Mouse (Mus musculus): Measurements from ENCODE around the gene Slc25a25.
A peak's percentile ranks its signal among the peaks of the same experiment; 100 is the strongest.

Slc25a25 gene

DNA sequence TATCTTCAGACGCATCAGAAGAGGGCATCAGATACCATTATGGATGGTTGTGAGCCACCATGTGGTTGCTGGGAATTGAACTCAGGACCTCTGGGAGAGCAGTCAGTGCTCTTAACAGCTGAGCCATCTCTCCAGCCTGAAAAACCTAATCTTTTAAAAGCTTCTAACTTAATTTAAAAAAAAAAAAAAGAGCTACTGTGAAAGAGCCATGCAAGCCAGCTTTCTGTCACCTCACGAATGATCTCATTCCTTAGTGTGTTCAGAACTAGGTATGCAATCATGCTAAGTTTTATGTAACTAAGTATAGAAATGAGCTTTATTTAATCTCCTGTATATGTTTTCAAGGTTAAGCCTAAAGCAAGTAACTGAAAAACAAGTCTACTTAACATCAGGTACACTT is 8.4 kb upstream of the Slc25a25 start:
- DNase-seq (ENCODE audit: low spot score in 2 of 2): no peak

DNA sequence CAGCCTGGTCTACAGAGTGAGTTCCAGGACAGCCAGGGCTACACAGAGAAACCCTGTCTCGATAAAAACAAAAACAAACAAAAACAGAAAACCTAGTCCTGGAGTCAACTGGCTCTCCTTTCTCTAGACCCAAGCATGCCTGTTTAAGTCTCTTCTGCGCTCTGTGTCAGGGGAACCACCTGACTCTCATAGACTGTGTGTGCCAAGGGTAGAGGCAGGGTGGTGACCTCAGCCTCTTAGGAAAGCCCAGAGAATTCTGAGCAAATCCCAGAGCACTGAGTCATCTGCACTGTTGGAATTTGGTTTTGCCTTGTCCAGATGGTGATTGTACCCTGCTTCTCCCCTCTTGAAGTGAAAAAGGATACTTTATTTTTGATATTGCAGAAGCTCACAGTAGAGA is 7.1 kb upstream of the Slc25a25 start:
- DNase-seq (ENCODE audit: low spot score in 2 of 2): peak; percentile 60 to 69

DNA sequence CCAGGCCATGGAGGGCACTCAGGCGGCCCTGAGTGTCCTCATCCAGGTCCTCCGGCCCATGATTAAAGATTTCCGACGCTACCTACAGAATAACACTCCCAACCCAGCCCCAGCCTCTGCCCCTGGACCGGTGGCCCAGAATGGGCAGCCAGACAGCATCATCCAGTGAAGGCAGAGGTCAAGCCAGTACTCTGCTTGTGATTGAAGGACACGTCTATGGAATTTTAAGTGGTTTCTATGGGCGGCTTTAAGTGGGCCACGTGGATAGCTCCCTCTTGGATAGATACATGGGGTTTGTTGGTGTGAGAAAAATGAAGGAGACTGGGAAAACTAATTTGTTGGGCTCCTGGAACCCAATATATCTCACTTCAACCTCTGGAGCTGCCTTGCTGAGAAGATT is 3.9 kb upstream of the Slc25a25 start:
- no peak for DNase-seq (ENCODE audit: low spot score in 2 of 2)

DNA sequence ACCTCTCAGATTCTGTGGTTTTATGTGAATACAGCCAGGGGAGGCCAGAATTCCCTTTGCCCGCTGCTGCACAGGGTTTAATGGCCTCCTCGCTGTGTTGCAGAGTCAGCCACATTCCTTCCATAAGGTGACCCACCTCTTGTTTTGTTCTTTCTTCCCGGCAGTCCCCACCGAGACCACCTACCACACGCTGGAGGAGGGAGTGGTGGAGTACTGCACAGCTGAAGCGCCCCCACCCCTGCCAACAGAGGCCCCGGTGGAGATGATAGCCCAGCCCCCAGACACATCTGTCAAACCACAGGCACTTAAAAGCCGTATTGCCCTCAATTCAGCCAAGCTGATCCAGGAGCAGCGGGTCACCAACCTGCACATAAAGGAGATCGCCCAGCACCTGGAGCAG is 3.4 kb upstream of the Slc25a25 start:
- no peak for DNase-seq (ENCODE audit: low spot score in 2 of 2)

DNA sequence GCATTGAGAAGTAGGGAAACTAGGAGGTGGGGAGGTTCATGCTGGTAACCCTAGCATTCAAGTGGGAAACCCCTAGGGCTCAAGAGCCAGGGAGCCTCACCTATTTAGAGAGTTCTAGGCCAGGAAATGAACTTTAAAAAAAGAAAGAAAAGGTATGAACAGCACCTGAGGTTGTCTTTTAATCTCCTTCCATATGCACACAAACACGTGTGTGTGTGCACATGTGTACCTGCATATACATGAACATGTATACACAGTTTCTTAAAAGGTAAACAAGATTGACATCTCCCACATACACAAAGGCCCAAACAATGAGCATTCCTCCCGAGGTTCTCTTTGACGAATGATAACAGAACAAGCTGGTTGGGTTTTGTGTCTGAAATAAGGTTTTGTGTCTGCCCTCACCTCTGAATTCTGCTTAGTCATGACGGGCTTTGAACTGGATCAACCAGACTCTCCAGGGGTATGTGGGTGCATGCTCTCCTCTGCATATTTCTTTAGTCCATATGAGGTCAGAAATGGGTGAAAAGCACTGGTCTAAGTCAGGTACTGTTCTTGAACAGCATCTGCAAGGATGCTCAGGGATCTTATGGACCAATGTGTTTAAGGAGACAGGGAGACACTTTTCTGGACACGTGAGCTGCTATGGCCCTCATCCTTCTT is 2.5 kb upstream of the Slc25a25 start:
- no peak for DNase-seq (ENCODE audit: low spot score in 2 of 2)

DNA sequence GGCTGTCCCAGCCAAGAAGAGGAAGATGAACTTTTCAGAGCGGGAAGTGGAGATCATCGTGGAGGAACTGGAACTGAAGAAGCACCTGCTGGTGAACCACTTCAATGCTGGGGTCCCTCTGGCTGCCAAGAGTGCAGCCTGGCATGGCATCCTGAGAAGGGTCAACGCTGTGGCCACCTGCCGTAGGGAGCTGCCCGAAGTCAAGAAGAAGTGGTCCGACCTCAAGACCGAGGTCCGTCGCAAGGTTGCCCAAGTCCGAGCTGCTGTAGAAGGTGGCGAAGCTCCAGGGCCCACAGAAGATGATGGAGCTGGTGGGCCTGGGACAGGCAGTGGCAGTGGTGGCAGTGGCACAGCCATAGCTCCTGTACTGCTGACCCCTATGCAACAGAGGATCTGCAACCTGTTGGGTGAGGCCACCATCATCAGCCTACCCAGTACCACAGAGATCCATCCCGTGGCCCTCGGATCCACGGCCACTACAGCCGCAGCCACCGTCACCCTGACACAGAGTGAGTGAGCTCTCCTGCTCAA is 1.3 kb upstream of the Slc25a25 start:
- DNase-seq (ENCODE audit: low spot score in 2 of 2): no peak

DNA sequence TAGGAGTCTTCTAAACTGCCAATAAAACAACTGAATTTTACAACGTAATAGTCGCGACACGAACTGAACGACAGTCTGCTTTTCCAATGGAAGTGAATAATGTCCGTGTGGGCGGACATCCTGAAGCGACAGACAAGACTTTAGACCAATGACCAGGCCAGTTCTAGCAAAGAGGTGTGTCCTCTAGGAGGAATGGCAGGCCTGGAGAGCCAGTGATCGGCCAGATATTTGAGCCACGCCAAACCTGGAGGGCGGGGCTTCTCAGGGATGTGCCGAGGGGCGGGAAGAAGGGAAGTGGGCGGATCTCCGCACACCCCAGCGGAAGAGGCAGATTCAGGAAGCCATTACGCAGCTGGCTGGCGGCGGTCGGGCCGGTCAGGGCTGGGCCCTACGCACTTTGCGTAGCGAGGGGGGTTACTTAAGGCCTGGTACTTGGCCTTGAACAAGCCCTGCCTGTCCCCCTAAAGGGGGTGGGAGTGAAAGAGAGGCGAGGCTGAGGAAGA is 676 bp upstream of the Slc25a25 start:
- peak; percentile 99 to 100 for DNase-seq (ENCODE audit: low spot score in 2 of 2)

DNA sequence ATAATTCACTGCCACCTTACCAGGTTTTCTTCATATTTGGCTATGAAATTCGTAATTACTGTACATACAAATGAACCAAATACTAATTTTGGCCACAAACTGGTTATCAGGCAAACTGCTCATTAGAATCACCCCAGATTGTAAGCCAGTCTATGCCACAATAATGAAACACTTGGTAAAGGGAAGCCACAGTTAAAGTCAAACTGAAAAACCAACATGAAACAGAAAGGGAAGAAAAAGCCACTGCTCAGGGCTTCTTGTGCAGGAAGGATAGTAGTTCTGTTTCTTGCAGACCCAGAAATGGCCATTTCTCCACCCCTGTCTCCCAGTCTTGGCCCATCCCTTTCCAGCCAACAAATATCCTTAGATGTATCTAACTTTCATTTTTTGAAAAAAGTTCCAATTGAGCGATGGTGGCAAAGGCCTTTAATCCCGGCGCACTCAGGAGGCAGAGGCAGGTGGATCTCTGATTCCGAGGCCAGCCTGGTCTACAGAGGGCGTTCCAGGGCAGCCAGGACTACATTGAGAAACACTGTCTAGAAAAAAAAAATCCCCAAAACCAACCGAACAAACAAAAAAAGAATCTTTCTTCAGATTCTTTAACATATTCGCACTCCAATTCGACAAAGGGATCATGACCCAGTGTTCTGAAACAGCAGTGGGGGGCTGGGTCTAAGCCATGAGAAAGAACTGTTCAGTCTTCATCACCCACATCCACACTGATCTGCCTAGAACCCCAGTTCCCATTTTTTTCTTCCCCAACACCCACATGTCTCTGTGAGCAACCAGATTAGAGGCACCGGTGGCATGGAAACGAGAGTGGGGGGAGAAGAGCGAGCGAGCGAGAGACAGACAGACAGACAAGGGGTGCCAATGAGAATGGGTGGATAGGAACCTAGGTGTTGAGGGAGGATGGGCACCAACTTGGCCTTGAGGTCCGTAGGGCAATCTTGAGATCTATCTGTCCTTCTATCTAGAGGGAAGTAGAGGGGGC is 1.2 kb downstream of the Slc25a25 start, which contains the start of gene Naif1:
TSS of gene Naif1 (plus strand) at position 697 of the 994 bp plus-strand sequence.
- no peak for DNase-seq (ENCODE audit: low spot score in 2 of 2)

DNA sequence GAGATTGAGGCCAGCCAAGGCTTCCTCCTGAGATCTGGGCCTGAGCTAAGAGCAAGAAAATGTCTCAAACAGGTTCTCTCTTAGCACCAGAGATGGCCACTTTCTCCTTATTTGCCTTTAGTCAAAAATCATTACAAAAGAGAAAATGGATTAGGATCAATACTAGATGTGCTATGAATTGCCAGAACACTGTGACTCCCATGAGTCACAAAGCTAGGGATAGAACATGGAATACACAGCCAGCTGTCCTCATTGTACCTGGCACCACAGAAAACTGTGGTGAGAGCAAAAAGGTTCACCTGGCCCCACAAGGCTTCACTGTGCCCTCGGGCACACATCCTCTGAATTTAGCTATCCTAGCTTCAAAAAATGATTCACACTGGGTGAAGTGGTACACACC is 2.8 kb downstream of the Slc25a25 start:
- DNase-seq (ENCODE audit: low spot score in 2 of 2): no peak

DNA sequence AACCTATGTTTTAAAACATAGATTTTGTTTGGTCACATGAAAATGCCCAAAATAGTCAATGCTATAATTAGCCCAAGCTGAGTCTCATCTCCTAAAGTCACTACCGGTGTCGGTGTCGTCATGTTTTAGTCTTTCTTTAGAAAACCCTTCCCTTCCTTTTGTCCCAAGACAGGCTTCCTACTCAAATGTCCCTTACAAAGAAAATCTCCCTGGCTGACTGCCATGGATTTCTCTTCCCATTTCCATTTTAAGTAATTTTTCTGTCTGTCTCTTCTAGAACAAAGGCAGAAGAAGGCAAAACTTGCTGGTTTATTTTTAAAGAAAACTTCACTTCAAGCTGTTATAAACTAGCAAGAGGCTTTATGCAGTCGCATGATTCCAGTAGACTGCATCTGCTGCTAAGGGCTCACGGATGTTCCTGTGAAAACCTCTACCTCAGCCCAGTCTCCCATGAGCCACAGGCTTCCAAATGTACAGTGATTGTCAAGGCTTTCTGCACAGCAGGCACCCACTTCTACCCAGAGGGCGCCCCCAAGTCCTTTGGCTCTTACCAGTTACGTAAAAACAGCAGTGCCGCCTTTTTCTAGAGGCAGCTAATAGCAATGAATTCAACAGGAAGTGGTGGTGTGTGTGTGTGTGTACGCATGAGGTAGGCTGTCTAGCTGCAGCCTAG is 3.8 kb downstream of the Slc25a25 start:
- peak; percentile 63 to 71 for DNase-seq (ENCODE audit: low spot score in 2 of 2)

DNA sequence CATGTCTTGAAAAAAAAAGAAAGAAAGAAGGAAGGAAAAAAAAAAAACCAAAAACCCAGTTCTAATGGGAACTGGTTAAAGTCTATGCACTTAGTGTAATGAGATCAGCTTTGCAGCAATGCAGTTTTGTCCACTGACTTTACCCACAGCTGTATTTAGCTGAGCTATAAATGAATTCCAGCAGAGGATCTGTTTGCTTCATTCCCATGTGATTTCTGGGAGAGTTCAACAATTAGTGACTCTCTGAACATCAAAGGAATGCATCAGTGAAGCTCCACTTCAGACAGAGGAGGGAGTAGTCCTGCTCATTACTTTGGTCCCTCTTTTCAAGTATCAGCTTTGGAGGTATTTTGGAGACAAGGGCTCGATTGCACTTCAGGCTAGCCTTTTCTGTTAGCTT is 5.7 kb downstream of the Slc25a25 start:
- no peak for DNase-seq (ENCODE audit: low spot score in 2 of 2)

DNA sequence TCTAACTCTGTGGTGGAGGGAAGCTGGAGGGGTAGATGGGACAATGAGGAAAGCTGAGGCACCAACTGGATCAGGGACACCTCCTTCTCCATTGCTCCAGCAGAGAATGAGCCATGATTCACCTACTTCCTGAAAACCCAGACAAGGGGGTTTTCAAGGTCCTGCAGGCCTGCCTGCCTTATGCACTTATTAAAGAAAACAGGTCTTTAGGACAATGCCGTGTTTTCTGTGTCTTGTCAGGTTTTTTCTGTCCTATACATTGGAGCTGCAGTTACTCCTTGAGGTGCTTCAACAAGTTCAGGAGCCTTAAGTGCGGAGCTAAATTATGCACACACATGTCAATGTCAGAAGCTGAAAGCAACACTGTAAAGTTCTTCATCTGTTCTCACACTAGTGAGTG is 9.7 kb downstream of the Slc25a25 start:
- no peak for DNase-seq (ENCODE audit: low spot score in 2 of 2)

DNA sequence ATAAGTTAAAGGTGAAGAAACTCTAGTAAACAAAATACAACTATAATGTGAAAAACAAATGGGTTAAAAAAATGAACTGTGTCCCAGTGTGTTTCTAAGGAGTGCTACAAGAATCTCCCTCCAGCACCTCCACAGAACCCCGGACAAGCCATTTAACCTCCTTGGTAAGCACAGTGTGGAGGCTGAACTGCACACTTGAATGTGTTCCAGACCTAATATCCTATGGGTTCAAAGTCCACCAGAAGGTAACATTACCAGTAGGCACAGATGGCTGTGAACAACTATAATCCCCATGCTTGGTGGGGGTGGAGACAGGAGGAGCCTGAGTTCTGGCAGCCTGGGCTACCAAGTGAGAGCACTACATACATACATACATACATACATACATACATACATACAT is 10.6 kb downstream of the Slc25a25 start:
- no peak for DNase-seq (ENCODE audit: low spot score in 2 of 2)

DNA sequence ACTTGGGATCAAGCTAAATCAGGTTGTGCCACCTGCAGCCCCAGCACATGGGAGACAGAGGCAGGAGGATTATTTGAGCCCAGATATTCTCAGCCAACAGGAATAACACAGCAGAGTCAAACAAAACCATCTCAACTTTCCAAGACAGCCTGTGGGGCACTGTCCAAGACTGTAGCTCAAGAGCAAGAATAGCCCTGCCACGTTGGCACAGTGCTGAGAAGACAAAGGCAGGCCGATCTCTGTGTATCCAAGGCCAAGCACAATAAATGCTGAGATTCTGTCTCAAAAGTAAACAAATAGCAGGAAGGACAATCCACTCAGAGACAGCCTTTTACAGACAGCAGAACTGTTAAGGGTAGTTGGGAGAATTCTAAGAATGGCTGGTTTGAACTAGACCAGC is 11.1 kb downstream of the Slc25a25 start:
- DNase-seq (ENCODE audit: low spot score in 2 of 2): no peak

DNA sequence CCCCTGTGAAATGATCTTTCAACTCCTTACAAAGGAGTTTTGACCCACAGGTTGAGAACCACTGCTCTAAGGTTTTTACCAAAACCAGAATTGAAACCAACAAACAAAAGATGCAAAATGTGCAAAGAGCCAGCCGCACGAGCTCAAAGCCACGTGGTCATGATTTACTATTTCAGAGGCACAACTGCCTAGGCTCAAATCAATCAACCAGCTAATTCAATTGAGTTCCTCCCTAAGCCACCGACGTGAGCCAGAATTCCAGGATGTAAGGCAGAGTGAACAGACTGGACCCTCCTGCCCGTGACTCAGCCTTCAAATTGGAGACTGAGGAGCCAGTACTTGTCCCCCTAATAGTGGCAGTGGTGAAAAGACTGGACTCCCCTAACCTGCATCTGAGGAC is 12.1 kb downstream of the Slc25a25 start:
- no peak for DNase-seq (ENCODE audit: low spot score in 2 of 2)

DNA sequence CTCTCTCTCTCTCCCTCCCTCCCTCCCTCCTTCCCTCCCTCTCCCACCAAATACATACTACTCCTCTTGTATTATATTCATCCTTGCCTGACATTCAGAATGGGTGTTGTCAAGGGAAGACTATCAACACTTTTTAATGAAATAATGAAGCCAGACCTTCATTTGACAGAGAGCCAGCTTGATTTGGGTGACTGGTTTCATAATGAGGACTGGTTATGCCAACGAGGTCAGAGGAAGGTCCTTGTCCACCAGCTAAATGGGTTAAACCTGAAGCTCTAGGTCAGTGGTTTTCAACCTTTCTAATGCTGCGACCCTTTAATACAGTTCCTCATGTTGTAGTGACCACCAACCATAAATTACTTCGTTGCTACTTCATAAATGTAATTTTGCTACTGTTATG is 12.5 kb downstream of the Slc25a25 start:
- no peak for DNase-seq (ENCODE audit: low spot score in 2 of 2)

DNA sequence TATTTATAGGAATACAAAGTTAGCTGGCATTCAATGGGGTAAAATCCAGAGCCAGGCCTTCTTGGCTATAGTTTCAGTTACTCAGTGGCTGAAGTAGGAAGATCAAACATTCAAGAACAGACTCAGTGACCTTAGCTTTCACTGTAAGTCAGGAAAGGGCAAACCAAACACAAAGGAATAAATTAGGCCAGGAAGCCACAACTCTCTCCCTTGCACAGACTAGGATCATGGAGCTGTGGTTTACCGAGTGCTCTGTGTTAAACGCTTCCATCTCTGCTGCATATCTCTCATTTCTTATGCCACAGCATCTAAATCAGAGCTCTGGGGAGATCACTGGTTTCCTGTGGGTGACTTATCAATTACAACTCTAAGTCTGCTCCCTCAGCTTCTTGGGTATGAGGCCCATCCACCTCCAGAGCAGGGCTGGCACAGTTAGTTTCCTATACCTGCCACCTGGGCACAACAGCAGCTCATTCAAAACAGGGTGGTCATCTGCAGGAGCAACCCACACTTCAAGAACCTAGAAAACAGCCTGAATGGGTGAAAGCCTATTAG is 13.6 kb downstream of the Slc25a25 start:
- no peak for DNase-seq (ENCODE audit: low spot score in 2 of 2)

DNA sequence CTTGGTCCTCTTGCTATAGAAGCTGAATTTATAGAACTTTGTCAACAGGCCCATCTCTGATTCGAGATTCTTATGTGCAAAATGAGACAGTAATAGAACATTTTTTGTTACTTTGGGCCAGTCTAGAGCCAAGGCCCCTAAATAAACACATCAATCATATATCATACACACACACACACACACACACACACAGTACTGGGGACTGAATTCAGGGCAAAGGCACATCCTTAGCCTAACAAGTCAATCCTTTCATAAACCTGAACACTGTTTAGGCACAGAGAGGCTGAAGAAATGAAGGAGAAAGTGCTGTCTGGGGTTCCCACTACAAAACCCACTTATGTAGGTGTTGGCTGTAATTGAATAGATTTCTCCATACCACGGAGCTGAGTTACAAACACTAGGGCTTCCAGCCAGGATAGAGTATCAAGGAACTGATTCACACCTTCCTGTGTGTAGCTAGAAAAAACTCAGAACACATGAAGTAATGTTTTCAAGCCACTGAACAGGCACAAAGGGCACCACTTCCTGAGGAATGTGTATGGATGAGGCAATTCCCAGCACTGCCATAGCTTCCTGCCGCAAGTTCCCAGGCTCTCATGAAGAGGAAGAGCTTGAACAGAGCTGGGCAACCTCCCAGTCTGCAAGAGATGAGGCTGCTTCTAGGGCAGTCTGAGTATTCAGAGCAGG is 14.4 kb downstream of the Slc25a25 start:
- peak; percentile 47 to 58 for DNase-seq (ENCODE audit: low spot score in 2 of 2)

DNA sequence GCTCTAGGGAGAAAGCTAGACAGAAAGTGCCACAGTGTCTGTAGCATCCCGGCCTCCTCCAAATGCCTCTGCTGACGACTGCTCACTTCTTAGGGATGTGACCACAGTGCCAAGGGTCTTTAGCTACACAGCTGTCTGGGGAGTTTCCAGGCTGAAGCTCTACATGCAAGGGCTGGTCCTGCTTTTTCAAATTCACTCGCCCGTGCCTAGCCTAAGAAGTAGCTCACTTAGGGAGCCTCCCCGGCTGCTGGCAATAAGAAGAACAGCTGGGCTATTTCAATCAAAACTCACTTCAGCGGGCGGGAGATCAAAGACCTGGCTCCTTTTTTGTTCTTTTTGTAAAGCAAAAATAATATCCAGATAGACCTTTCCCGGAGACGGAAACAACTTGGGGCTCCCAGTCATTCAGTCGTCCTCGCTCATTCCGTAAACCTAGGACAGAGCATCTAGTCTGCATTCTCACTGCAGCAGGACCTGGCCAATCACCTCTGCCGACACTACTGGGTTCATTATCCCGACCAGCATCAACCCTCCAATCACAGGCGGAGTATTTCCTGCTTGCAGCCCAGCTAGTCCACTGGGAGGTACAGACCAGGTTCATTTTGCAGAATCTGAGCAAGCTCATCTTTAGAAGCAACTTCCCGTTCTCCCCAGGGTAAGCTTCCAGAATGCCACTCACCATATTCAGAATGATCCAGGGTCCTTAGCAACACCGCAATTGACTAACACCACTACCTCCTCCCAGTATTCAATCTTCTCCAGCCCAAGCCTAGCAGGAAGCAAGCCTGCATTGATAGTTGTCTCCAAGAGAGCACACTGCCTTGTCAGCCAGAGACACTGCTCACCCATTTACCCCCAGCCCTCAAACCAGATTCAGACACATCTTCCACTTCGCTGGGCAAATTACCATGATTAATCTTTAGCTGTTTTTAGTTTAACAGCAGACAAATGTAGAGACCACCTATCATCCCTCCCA is 20.3 kb downstream of the Slc25a25 start:
- peak; percentile 78 to 87 for DNase-seq (ENCODE audit: low spot score in 2 of 2)

Data from heart, adult 9 months (tissue).